Mouse (Mus musculus) ES-Bruce4 (cell line): ENCODE measurements around the gene Hoxa5.

Experiments
- CTCF ChIP-seq: IDR thresholded peaks from one replicate; pipeline ENCODE4 v1.8.1; 2011; ENCODE audit warnings: low read depth, low read length
- POLR2A ChIP-seq: IDR thresholded peaks from one replicate; pipeline ENCODE4 v1.8.1; 2011; ENCODE audit warnings: low read length; ENCODE audit not compliant: insufficient read depth

DNA sequence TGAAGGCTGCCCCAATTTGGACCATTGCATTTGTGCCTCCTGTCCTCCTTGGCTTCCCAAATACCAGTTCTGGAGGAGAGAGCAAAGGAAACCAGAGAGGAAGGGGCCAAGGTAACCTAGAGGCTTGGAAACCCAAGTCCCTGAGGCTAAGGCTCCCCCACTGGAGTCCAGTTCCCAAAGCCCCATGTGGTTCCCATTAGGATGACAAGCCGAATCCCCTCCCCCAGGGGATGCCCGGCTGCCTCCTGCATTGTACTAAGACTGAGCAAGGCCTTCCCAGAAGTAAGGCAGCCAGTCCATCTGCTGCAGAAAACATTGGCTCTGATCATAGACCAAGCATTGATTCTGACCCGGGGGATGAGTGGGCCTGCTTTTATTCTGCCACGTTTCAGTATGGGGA lies 33.1 kb downstream of the Hoxa5 start:
- no peak for TF ChIP-seq POLR2A
- TF ChIP-seq CTCF, result no peak
